Mouse (Mus musculus) limb, embryonic 10.5 days (tissue): Measurements from ENCODE around the gene Ypel3. TPM values are rescaled to one million over a fixed set of nuclear protein-coding genes. Genes with fewer than 3 reads are reported as not detected.

Experiments
- DNase-seq: peaks from one replicate; pipeline ENCODE4 v3.0.0-alpha.2; 2017; ENCODE audit warnings: low spot score
- H3K27ac ChIP-seq: fragments of 300-500 bp; sonication (generic); 2 replicates; pipeline ENCODE4 v1.5.1; 2016; ENCODE audit warnings: mild to moderate bottlenecking
- H3K27me3 ChIP-seq: fragments of 300-500 bp; sonication (generic); 2 replicates; pipeline ENCODE4 v1.6.1; 2016; ENCODE audit warnings: low read depth, mild to moderate bottlenecking; ENCODE audit not compliant: poor library complexity, severe bottlenecking
- H3K36me3 ChIP-seq: fragments of 300-500 bp; sonication (generic); 2 replicates; pipeline ENCODE4 v1.6.1; 2016; ENCODE audit warnings: mild to moderate bottlenecking, moderate library complexity
- H3K4me1 ChIP-seq: fragments of 300-500 bp; sonication (generic); 2 replicates; pipeline ENCODE4 v1.6.1; 2016
- H3K4me3 ChIP-seq: fragments of 300-500 bp; sonication (generic); 2 replicates; pipeline ENCODE4 v1.5.1; 2016; ENCODE audit warnings: mild to moderate bottlenecking, moderate library complexity
- H3K9me3 ChIP-seq: fragments of 300-500 bp; sonication (generic); replicated peaks from 2 replicates; pipeline ENCODE4 v1.6.1; 2016; ENCODE audit warnings: mild to moderate bottlenecking
- WGBS: fragments of 180-500 bp; shearing (Covaris S2); methylation state at CpG from one replicate; pipeline ENCODE4 v1.1.7; 2016; 5-methylcytosine and 5-hydroxymethylcytosine counted together
- polyA plus RNA-seq: library from polyadenylated mRNA; unstranded; fragments of >200 nt; fragmentation: Nextera tagmentation; extraction: Ambion mirVana; gene quantifications from 2 replicates; pipeline ENCODE4 v1.2.1, GENCODE M21; 2016

The Ypel3 gene
- polyA plus RNA-seq, 1 experiment from 2014 or later, result 84.9 TPM

- H3K27me3 ChIP-seq, result no peaks in the 10 kb centered on the region
- H3K36me3 ChIP-seq, result peaks cover 76% of the 10 kb centered on the region
- no peak overlapping the region for H3K4me3 ChIP-seq
- H3K4me1 ChIP-seq, result peaks cover 22% of the 10 kb centered on the region
- H3K9me3 ChIP-seq, result no peaks in the 10 kb centered on the region
- 93% methylated on average over 4 of the region's 4 CpGs for WGBS
- no peak overlapping the region for H3K27ac ChIP-seq
- DNase-seq, result no peak
These were observed 12.4 kb downstream of the Ypel3 start for GRCm38 (mm10) chr7:126789141-126789540.

GRCm38 (mm10) chr7:126791851-126792720 is 15.3 kb downstream of the Ypel3 start, which contains the start of gene Ppp4c:
Ppp4c (minus strand) TSS chr7:126792496.
- Histone ChIP-seq H3K4me1 (peaks cover 38% of the 10 kb centered on the region), H3K27me3 (no peaks in the 10 kb centered on the region), H3K36me3 (peaks cover 76% of the 10 kb centered on the region), H3K27ac (peak within 1 kb of the TSS; percentile 97), H3K4me3 (peak within 1 kb of the TSS; percentile 89), H3K9me3 (no peaks in the 10 kb centered on the region)
- under 1% methylated on average over 82 of the region's 83 CpGs for WGBS
- peak; percentile 100 for DNase-seq

- H3K27me3 ChIP-seq, result no peaks in the 10 kb centered on the region
- peaks cover 46% of the 10 kb centered on the region for H3K4me1 ChIP-seq
- peak overlapping the region; percentile 97 for H3K27ac ChIP-seq
- H3K36me3 ChIP-seq, result peaks cover 76% of the 10 kb centered on the region
- DNase-seq, result no peak
- WGBS, result 28% methylated on average over 11 of the region's 11 CpGs
- no peaks in the 10 kb centered on the region for H3K9me3 ChIP-seq
- H3K4me3 ChIP-seq, result peak overlapping the region; percentile 89
These were observed 16.1 kb downstream of the Ypel3 start for GRCm38 (mm10) chr7:126792721-126793443.

- Histone ChIP-seq H3K4me1 (peaks cover 49% of the 10 kb centered on the region), H3K4me3 (no peak overlapping the region), H3K9me3 (no peaks in the 10 kb centered on the region), H3K27me3 (no peaks in the 10 kb centered on the region), H3K36me3 (peaks cover 69% of the 10 kb centered on the region), H3K27ac (no peak overlapping the region)
- no peak for DNase-seq
- WGBS, result 76% methylated on average over 4 of the region's 4 CpGs
These were observed 16.9 kb downstream of the Ypel3 start for GRCm38 (mm10) chr7:126793456-126794270.

DNA sequence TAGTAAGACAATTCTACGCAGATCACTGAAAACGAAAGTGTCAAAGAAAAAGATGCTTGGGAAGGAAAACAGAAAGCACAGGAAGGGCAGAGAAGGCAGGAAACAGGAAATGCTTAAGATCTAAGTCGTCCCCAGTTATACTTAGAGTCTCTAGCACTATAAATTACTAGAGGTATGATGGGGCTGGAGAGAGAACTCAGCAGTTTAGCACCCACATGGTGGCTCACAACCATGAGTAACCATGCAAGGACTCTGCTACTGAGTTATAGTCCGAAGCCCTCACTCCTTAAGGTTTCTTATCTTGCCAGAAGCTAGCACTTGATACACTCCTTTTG is 17.5 kb downstream of the Ypel3 start:
- Histone ChIP-seq H3K9me3 (no peaks in the 10 kb centered on the region), H3K4me1 (peaks cover 49% of the 10 kb centered on the region), H3K36me3 (peaks cover 63% of the 10 kb centered on the region), H3K4me3 (no peak overlapping the region), H3K27ac (no peak overlapping the region), H3K27me3 (no peaks in the 10 kb centered on the region)
- no peak for DNase-seq
- 78% methylated on average over 4 of the region's 4 CpGs for WGBS

GRCm38 (mm10) chr7:126795387-126796317 is 18.9 kb downstream of the Ypel3 start:
- H3K9me3 ChIP-seq, result no peaks in the 10 kb centered on the region
- H3K4me1 ChIP-seq, result peaks cover 58% of the 10 kb centered on the region
- H3K36me3 ChIP-seq, result peaks cover 49% of the 10 kb centered on the region
- H3K27me3 ChIP-seq, result no peaks in the 10 kb centered on the region
- DNase-seq, result no peak
- WGBS, result 89% methylated on average over 16 of the region's 16 CpGs
- H3K4me3 ChIP-seq, result peak overlapping the region; percentile 18; the same call in 1 of the 2 replicates
- H3K27ac ChIP-seq, result no peak overlapping the region

GRCm38 (mm10) chr7:126796350-126796932 is 19.7 kb downstream of the Ypel3 start:
- Histone ChIP-seq H3K9me3 (no peaks in the 10 kb centered on the region), H3K27me3 (no peaks in the 10 kb centered on the region), H3K4me1 (peaks cover 56% of the 10 kb centered on the region), H3K36me3 (peaks cover 49% of the 10 kb centered on the region), H3K4me3 (0 out of 2 replicates have a peak overlapping the region, but pooled peaks have one; percentile 13), H3K27ac (no peak overlapping the region)
- DNase-seq, result no peak
- WGBS, result 80% methylated on average over 8 of the region's 8 CpGs

DNA sequence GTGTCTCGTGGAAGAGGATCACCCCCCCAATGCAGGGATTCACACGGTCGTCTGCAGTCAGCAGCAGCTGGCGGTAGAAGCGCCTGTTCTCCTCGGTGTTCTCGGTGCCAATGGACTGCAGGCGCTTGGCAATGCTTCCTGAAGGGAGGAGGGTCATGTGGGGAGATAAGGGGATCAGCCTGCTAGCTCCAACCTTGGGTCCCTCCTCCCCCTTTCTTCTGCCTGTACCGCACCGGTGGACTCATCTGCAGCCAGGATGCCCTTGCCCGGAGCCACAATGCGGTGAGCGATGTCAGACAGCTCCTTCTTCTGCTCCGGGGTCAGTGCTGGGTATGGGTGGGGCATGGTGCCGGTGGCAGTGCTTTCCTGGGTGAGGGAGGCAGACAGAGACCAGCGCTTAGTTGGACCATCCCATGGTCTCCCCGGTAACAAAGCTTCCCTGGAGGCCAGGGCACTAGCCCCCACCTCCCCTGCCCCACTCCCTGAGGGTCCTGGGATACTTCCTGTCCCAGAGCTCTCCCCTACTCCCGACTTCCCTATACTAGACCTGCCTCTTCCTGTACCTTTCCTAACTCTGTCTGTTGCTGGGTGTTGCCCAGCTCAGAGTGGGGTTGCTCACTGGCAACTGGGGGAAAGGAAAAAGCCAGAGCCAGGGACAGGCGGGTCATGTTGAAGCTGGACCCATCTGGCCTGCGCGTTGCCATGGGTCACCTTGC is 20.8 kb downstream of the Ypel3 start, which contains the start of gene Fam57b:
Gene Fam57b (plus strand): TSS at position 258 of the 716 bp plus-strand sequence.
- H3K4me3 ChIP-seq, result peak within 1 kb of the TSS; percentile 89
- H3K4me1 ChIP-seq, result peaks cover 52% of the 10 kb centered on the region
- peaks cover 59% of the 10 kb centered on the region for H3K36me3 ChIP-seq
- no peak for DNase-seq
- peak within 1 kb of the TSS; percentile 95 for H3K27ac ChIP-seq
- no peaks in the 10 kb centered on the region for H3K9me3 ChIP-seq
- no peaks in the 10 kb centered on the region for H3K27me3 ChIP-seq
- WGBS, result 43% methylated on average over 21 of the region's 21 CpGs

DNA sequence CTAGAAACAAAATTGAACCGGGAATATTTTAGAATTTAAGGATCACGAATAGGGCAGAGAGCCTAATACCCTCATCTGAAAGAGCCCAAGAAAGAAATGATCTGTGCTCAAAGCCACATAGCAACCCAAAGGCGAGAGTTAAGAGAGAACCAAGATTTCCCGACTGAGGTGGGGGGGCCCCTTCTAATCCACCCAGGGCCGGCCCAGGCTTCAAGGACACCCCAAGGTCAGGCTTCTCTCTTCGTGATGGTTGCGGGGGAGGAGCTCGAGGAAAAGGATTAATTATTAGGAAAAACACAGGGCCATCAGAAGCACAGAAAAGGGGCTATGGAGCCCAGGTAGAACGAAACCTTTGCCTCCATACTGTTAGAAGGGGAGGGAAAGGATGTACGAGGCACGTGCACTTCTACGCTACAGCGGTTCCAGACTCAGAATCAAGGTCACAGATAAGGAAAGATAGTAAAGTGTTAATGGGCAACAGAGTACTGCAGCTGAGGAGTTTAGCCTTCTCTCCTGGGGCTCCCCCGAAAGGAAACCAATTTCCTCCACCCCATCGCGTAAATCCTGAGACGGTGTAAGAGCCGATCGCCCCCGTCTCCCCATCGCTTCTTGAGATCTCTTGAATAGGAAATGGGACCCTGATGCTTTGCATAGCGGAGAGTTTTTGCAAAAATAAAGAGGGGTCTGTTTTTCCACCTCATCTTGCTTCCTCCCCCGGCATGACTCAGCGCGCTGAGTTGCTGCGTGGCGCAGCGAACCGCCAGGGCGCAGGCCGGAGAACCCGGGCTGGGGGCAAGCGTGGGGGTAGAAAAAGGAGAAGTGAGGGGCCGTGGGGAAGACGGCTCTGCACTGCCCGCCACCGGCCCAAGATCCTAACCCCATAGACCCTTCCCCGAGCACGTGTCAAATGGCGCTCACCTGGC is 21.6 kb downstream of the Ypel3 start:
- H3K4me1 ChIP-seq, result peaks cover 44% of the 10 kb centered on the region

GRCm38 (mm10) chr7:126799050-126799467 is 22.3 kb downstream of the Ypel3 start:
- H3K4me1 ChIP-seq, result peaks cover 43% of the 10 kb centered on the region
- peaks cover 68% of the 10 kb centered on the region for H3K36me3 ChIP-seq
- H3K27ac ChIP-seq, result peak overlapping the region; percentile 95
- DNase-seq, result peak; percentile 93
- H3K27me3 ChIP-seq, result no peaks in the 10 kb centered on the region
- under 1% methylated on average over 33 of the region's 36 CpGs for WGBS
- H3K4me3 ChIP-seq, result peak overlapping the region; percentile 89
- H3K9me3 ChIP-seq, result no peaks in the 10 kb centered on the region

More for the DNA sequence above, 21.6 kb downstream of the Ypel3 start:
- DNase-seq, result no peak
- Histone ChIP-seq H3K4me3 (peak overlapping the region; percentile 89), H3K27ac (peak overlapping the region; percentile 95), H3K27me3 (no peaks in the 10 kb centered on the region), H3K36me3 (peaks cover 67% of the 10 kb centered on the region), H3K9me3 (no peaks in the 10 kb centered on the region)
- WGBS, result 1% methylated on average over 40 of the region's 40 CpGs
